Mouse (Mus musculus) hindbrain, embryonic 14.5 days (tissue): ENCODE measurements around the gene Icam4. TPM values are rescaled to one million over a fixed set of nuclear protein-coding genes. Genes with fewer than 3 reads are reported as not detected.

Experiments
- ATAC-seq: fragments of 200-750 bp; cut with Nextera tagmentation; 2 replicates; pipeline ENCODE4 v1.8.0; 2017; ENCODE audit warnings: moderate number of reproducible peaks, mild to moderate bottlenecking, moderate TSS enrichment, moderate library complexity; ENCODE audit not compliant: low FRiP score
- DNase-seq: peaks from one replicate; pipeline ENCODE4 v3.0.0-alpha.2; 2015; ENCODE audit warnings: low spot score
- H3K27ac ChIP-seq: fragments of 300-500 bp; sonication (generic); 2 replicates; pipeline ENCODE4 v1.5.1; 2014; ENCODE audit warnings: mild to moderate bottlenecking, moderate library complexity
- H3K27me3 ChIP-seq: fragments of 300-500 bp; sonication (generic); 2 replicates; pipeline ENCODE4 v1.6.1; 2014; ENCODE audit warnings: mild to moderate bottlenecking, low read length, mixed read lengths; ENCODE audit not compliant: control insufficient read depth, insufficient read depth
- H3K36me3 ChIP-seq: fragments of 300-500 bp; sonication (generic); replicated peaks from 2 replicates; pipeline ENCODE4 v1.6.1; 2014; ENCODE audit not compliant: control insufficient read depth, insufficient read depth
- H3K4me1 ChIP-seq: fragments of 300-500 bp; sonication (generic); replicated peaks from 2 replicates; pipeline ENCODE4 v1.6.1; 2014; ENCODE audit warnings: antibody characterized with exemption, low read length, mixed read lengths; ENCODE audit not compliant: control insufficient read depth, insufficient read depth
- H3K4me2 ChIP-seq: fragments of 300-500 bp; sonication (generic); replicated peaks from 2 replicates; pipeline ENCODE4 v1.6.1; 2014; ENCODE audit warnings: mild to moderate bottlenecking, moderate library complexity
- H3K4me3 ChIP-seq: fragments of 300-500 bp; sonication (generic); replicated peaks from 2 replicates; pipeline ENCODE4 v1.5.1; 2014; ENCODE audit warnings: mild to moderate bottlenecking, low read length
- H3K9ac ChIP-seq: fragments of 300-500 bp; sonication (generic); 2 replicates; pipeline ENCODE4 v1.6.1; 2014
- H3K9me3 ChIP-seq: fragments of 300-500 bp; sonication (generic); 2 replicates; pipeline ENCODE4 v1.6.1; 2016; ENCODE audit warnings: low read length; ENCODE audit not compliant: control insufficient read depth
- WGBS: fragments of 180-500 bp; shearing (Covaris S2); extraction: QIAGEN DNeasy Blood & Tissue Kit; methylation state at CpG from one replicate; pipeline ENCODE4 v1.1.7; 2014; 5-methylcytosine and 5-hydroxymethylcytosine counted together
- microRNA counts: library from miRNA; unstranded; fragments of <30 nt; microRNA quantifications from one replicate; lab custom pipeline; 2016
- microRNA-seq: library from miRNA; unstranded; fragments of <30 nt; microRNA quantifications from one replicate; pipeline ENCODE4, GENCODE M21; 2016
- polyA plus RNA-seq: library from polyadenylated mRNA; unstranded; fragments of >200 nt; fragmentation: Nextera tagmentation; extraction: Ambion mirVana; gene quantifications from 2 replicates; pipeline ENCODE4 v1.2.1, GENCODE M21; 2014

Icam4 gene
- polyA plus RNA-seq, 1 experiment from 2014 or later: 0.31 TPM

DNA sequence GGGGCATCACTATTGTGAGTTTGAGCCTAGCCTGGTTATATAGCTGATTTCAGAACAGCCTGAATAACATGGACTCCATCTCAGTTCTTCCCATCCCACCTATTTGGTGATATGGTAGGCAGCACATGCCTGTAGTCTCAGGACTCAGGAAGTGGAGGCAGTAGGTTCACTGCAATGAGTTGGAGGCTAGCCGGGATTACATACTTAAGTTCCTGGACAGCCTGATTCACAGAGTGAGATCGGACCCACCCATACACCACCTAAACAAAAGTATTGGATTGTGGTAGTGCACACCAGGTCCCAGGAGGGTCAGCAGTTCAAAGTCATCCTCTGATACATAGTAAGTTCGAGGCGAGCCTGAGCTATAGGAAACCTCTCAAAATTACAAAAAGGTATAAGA, 43.5 kb downstream of the Icam4 start:
- Histone ChIP-seq H3K4me2 (peak overlapping the region; percentile 76), H3K27ac (no peak overlapping the region), H3K27me3 (no peaks in the 10 kb centered on the region), H3K9ac (peak overlapping the region; percentile 78), H3K4me3 (peak overlapping the region; percentile 73), H3K9me3 (no peaks in the 10 kb centered on the region), H3K4me1 (peaks cover 12% of the 10 kb centered on the region), H3K36me3 (peaks cover 53% of the 10 kb centered on the region)
- DNase-seq (no peak), ATAC-seq (0 out of 2 replicates have a peak, but pooled peaks have one; percentile 2)
- 22% methylated on average over 4 of the region's 4 CpGs for WGBS

DNA sequence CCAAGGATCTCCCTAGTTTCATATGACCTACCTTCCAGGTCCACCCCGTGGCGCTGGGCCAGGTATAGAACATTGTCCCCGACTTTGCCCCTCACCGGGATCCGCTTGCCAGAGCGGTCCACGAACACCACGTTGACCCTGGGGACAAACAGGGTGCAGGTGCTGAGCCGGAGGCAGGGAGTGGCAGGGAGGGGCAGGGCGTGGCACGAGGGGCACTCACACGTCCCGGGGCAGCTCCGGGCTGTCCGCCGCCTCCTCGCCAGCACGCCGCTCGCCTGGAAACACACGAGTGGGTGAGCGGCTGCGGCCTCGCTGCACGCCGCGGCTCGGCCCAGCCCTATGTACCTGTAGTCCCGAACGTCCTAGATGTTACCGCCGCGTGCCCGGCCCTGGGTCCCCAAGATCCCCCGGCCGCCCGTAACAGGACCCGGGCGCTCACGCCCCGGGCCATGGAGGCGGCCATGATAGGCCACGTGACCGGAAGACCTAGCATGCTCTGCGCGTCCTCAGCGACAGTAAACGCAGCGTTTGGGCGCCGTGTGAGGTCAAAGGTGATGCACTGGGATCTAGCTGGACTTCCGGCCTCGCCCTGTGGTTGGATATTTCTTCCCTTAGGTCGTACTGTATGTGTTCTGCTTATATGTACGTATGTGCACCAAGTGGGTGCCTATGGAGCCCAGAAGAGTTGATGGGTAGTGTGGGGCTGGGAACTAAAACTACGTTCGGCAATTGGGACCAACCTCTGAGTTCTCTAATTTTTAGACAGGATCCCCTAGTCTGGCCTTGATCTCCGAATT, 44.1 kb downstream of the Icam4 start, which contains the start of the genes Gm49373 and Fdx1l:
Gm49373 (minus strand) TSS at position 53 of the 797 bp plus-strand sequence.
Fdx1l (minus strand) TSS at position 571 of the 797 bp plus-strand sequence.
- H3K36me3 ChIP-seq: peaks cover 53% of the 10 kb centered on the region
- 3% methylated on average over 58 of the region's 58 CpGs for WGBS
- no peaks in the 10 kb centered on the region for H3K9me3 ChIP-seq
- peak within 1 kb of the TSS; percentile 73 for H3K4me3 ChIP-seq
- H3K27me3 ChIP-seq: no peaks in the 10 kb centered on the region
- H3K4me1 ChIP-seq: peaks cover 12% of the 10 kb centered on the region
- DNase-seq (peak; percentile 88), ATAC-seq (peak; percentile 95)
- peak within 1 kb of the TSS; percentile 78 for H3K9ac ChIP-seq
- H3K4me2 ChIP-seq: peak within 1 kb of the TSS; percentile 76
- peak within 1 kb of the TSS; percentile 70; the same call in 1 of the 2 replicates for H3K27ac ChIP-seq

- ATAC-seq (no peak), DNase-seq (no peak)
- peaks cover 57% of the 10 kb centered on the region for H3K36me3 ChIP-seq
- no peak overlapping the region for H3K4me3 ChIP-seq
- H3K9ac ChIP-seq: no peak overlapping the region
- H3K4me1 ChIP-seq: peaks cover 12% of the 10 kb centered on the region
- WGBS: 94% methylated on average over 1 of the region's 1 CpGs
- no peaks in the 10 kb centered on the region for H3K27me3 ChIP-seq
- H3K9me3 ChIP-seq: no peaks in the 10 kb centered on the region
- peak overlapping the region; percentile 76; the same call in 1 of the 2 replicates for H3K4me2 ChIP-seq
- no peak overlapping the region for H3K27ac ChIP-seq
Observed at GRCm38 (mm10) chr9:21074173-21074572, 45.0 kb downstream of the Icam4 start.

DNA sequence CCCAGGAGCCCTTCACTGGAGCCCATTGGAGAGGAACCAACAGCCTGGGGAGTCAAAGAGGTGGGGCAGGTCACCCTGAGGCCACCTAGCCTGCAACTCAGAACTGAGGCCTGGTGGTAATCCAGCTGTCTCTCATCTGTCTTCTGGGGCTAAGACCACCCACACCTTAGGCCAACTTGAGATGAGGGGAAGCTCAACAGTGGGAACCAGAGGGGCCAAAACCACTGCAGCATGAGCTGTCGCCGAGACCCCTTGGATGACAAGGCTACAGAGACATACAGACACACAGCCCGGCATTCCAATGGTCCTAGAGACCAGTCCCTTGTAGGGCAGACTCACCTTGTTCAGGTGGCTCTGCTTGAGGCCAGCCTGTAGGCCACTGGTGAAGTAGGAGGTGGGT, 46.5 kb downstream of the Icam4 start:
- Histone ChIP-seq H3K27ac (no peak overlapping the region), H3K4me1 (peaks cover 12% of the 10 kb centered on the region), H3K4me3 (no peak overlapping the region), H3K9me3 (no peaks in the 10 kb centered on the region), H3K4me2 (no peak overlapping the region), H3K9ac (no peak overlapping the region), H3K36me3 (peaks cover 66% of the 10 kb centered on the region), H3K27me3 (no peaks in the 10 kb centered on the region)
- ATAC-seq: no peak
- no peak for DNase-seq
- WGBS: 90% methylated on average over 3 of the region's 3 CpGs

MicroRNAs encoded within 50 kb of the gene (microRNA counts, 519-probe panel; counts per million panel counts)
- microRNA mmu-miR-1900 (lab: Ali Mortazavi, UCI): not detected

Small RNA genes lying within 50 kb of the gene (microRNA-seq; reads per million reads assigned to microRNA genes)
- not detected for gene Mir1900
- gene Mir7082: 0.48 reads per million

Other genes starting within 250 kb of the Icam4 start
- gene Col5a3, start 214.3 kb upstream of the Icam4 start, polyA plus RNA-seq: 0.66 and 0.74 TPM in 2 replicates
- not detected in 2 replicates for gene Rdh8, start 210.9 kb upstream of the Icam4 start, polyA plus RNA-seq
- gene A230050P20Rik, start 160.7 kb upstream of the Icam4 start, polyA plus RNA-seq: 5.8 and 6.9 TPM in 2 replicates
- 11.8 and 12.8 TPM in 2 replicates for gene Angptl6, start 149.6 kb upstream of the Icam4 start, polyA plus RNA-seq
- gene Ppan, start 141.2 kb upstream of the Icam4 start, polyA plus RNA-seq: 39.5 and 40.5 TPM in 2 replicates
- 216 and 231 TPM in 2 replicates for gene Eif3g, start 130.8 kb upstream of the Icam4 start, polyA plus RNA-seq
- 37.8 and 41.1 TPM in 2 replicates for gene Dnmt1, start 69.5 kb upstream of the Icam4 start, polyA plus RNA-seq
- gene S1pr2, start 52.6 kb upstream of the Icam4 start, polyA plus RNA-seq: 8.6 and 8.8 TPM in 2 replicates
- 97.3 and 102 TPM in 2 replicates for gene Mrpl4, start 26.6 kb upstream of the Icam4 start, polyA plus RNA-seq
- gene Icam1, start 13.4 kb upstream of the Icam4 start, polyA plus RNA-seq: 3.6 and 3.8 TPM in 2 replicates
- 1.6 and 1.9 TPM in 2 replicates for gene Icam5, start 2.7 kb downstream of the Icam4 start, polyA plus RNA-seq
- gene Zglp1, start 37.7 kb downstream of the Icam4 start, polyA plus RNA-seq: 1.0 and 2.0 TPM in 2 replicates
- gene Gm49373, start 43.7 kb downstream of the Icam4 start, polyA plus RNA-seq: 1.2 and 2.4 TPM in 2 replicates
- gene Fdx1l, start 44.2 kb downstream of the Icam4 start, polyA plus RNA-seq: 67.0 and 72.0 TPM in 2 replicates
- 0.95 and 1.6 TPM in 2 replicates for gene Gm38431, start 62.6 kb downstream of the Icam4 start, polyA plus RNA-seq
- 35.2 and 37.6 TPM in 2 replicates for gene Raver1, start 62.6 kb downstream of the Icam4 start, polyA plus RNA-seq
- gene Tyk2, start 101.9 kb downstream of the Icam4 start, polyA plus RNA-seq: 7.3 and 8.4 TPM in 2 replicates
- 192 and 215 TPM in 2 replicates for gene Cdc37, start 120.6 kb downstream of the Icam4 start, polyA plus RNA-seq
- gene Pde4a, start 136.3 kb downstream of the Icam4 start, polyA plus RNA-seq: 28.8 and 35.5 TPM in 2 replicates
- 39.3 and 43.6 TPM in 2 replicates for gene Keap1, start 210.0 kb downstream of the Icam4 start, polyA plus RNA-seq
- 3.9 and 4.1 TPM in 2 replicates for gene S1pr5, start 219.1 kb downstream of the Icam4 start, polyA plus RNA-seq
- gene Atg4d, start 235.9 kb downstream of the Icam4 start, polyA plus RNA-seq: 38.1 and 46.9 TPM in 2 replicates